Mouse (Mus musculus): ENCODE measurements around the gene Arap1.

Gene Arap1

GRCm38 (mm10) chr7:101327786-101328185 is 20.1 kb upstream of the Arap1 start:
- no peak for DNase-seq

GRCm38 (mm10) chr7:101328621-101329158 is 19.2 kb upstream of the Arap1 start:
- peak; percentile 62 to 67 for DNase-seq

- no peak for DNase-seq
Observed at GRCm38 (mm10) chr7:101329606-101330005, 18.3 kb upstream of the Arap1 start.

GRCm38 (mm10) chr7:101330074-101330840 is 17.6 kb upstream of the Arap1 start:
- DNase-seq = peak in 1 of 2 experiments; percentile 61

- peak; percentile 72 to 85 for DNase-seq
Observed at GRCm38 (mm10) chr7:101330841-101331173, 17.1 kb upstream of the Arap1 start.

GRCm38 (mm10) chr7:101332045-101332831 is 15.6 kb upstream of the Arap1 start:
- DNase-seq = no peak

GRCm38 (mm10) chr7:101335228-101335627 is 12.6 kb upstream of the Arap1 start:
- peak; percentile 56 to 71 for DNase-seq

- DNase-seq = no peak
Observed at GRCm38 (mm10) chr7:101336686-101337085, 11.2 kb upstream of the Arap1 start.

- peak; percentile 66 to 78 for DNase-seq
Observed at GRCm38 (mm10) chr7:101337401-101337800, 10.5 kb upstream of the Arap1 start.

GRCm38 (mm10) chr7:101341405-101341804 is 6.5 kb upstream of the Arap1 start:
- DNase-seq = no peak

- DNase-seq = no peak
Observed at GRCm38 (mm10) chr7:101343135-101343534, 4.7 kb upstream of the Arap1 start.

GRCm38 (mm10) chr7:101344892-101345291 is 3.0 kb upstream of the Arap1 start:
- no peak for DNase-seq

GRCm38 (mm10) chr7:101346991-101347390 is 876 bp upstream of the Arap1 start:
- DNase-seq = no peak

- no peak for DNase-seq
Observed at GRCm38 (mm10) chr7:101348312-101348711, 445 bp downstream of the Arap1 start.

GRCm38 (mm10) chr7:101349861-101350260 is 2.0 kb downstream of the Arap1 start:
- peak in 1 of 2 experiments; percentile 46 for DNase-seq

- DNase-seq = no peak
Observed at GRCm38 (mm10) chr7:101352404-101352803, 4.5 kb downstream of the Arap1 start.

- no peak for DNase-seq
Observed at GRCm38 (mm10) chr7:101354423-101354822, 6.6 kb downstream of the Arap1 start.

- DNase-seq = no peak
Observed at GRCm38 (mm10) chr7:101355551-101356100, 7.8 kb downstream of the Arap1 start.

GRCm38 (mm10) chr7:101356868-101357267 is 9.0 kb downstream of the Arap1 start:
- no peak for DNase-seq

- DNase-seq = no peak
Observed at GRCm38 (mm10) chr7:101360406-101360805, 12.5 kb downstream of the Arap1 start.

- DNase-seq = no peak
Observed at GRCm38 (mm10) chr7:101361021-101361420, 13.2 kb downstream of the Arap1 start.

GRCm38 (mm10) chr7:101361767-101362166 is 13.9 kb downstream of the Arap1 start:
- no peak for DNase-seq

GRCm38 (mm10) chr7:101362791-101363191 is 14.9 kb downstream of the Arap1 start:
- DNase-seq = no peak

- no peak for DNase-seq
Observed at GRCm38 (mm10) chr7:101363914-101364313, 16.0 kb downstream of the Arap1 start.

Measured in cerebellum, adult 18-20 months (tissue).